Mouse (Mus musculus) cerebellum, adult 11 months (tissue): ENCODE results near the gene Psenen.

Experiments used
- DNase-seq: peaks from one replicate; pipeline ENCODE4 v3.0.0; 2022

Gene Psenen

DNA sequence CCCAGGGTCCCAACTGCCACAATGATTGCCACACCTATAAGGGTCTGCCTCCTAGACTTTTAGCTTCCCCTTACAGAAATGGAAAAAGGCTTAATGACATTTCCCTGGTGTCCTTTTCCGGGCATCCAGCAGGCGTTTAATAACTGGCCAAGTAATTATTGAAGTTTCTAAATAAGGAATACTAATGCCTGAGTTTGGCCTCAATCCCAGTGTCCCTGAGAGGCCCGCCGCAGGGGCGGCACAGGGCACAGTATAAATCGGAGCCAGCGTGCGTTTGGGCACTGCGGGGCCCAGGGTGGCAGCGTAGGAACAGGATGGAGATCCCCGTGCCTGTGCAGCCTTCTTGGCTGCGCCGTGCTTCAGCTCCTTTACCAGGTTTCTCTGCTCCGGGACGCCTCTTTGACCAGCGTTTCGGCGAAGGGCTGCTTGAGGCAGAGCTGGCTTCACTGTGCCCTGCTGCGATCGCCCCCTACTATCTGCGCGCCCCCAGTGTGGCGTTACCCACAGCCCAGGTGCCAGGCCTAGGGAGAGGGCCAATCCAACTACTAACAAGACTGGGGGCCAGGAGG, 10.3 kb downstream of the Psenen start:
- DNase-seq, result peak; percentile 69

GRCm38 (mm10) chr7:30552102-30553020, 11.1 kb downstream of the Psenen start, which contains the start of the genes Hspb6 and Proser3:
Hspb6 (plus strand) TSS chr7:30552178.
Proser3 (minus strand) TSS chr7:30552299.
- peak; percentile 96 for DNase-seq

DNA sequence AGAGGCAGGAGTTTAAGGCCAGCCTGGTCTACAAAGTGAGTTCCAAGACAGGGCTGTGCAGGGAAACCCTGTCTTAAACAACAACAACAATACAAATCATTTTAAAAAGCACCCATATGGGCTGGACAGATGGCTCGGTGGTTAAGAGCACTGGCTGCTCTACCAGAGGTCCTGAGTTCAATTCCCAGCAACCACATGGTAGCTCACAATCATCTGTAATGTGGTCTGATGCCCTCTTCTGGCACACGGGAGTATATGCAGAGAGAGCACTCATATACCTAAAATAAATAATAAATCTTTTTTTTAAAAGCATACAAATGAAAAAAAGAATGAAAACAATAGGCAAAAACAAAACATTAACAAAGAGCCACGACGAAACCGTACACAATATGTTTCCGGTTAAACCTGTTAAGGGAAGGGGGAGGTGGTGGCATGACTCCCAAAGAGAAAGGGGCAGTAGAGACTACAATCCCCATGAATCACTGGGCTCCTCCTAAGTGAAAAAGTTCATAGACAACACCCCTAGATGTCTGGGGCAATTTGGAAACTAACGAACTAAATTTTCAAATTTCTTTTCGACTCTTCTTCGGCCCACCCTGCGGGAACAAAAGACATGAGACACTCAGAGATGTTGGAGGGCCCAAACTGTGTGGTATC, 11.9 kb downstream of the Psenen start:
- no peak for DNase-seq

- no peak for DNase-seq
Observed at GRCm38 (mm10) chr7:30550603-30551002, 12.8 kb downstream of the Psenen start.

- DNase-seq, result no peak
Observed at GRCm38 (mm10) chr7:30549880-30550279, 13.5 kb downstream of the Psenen start.

DNA sequence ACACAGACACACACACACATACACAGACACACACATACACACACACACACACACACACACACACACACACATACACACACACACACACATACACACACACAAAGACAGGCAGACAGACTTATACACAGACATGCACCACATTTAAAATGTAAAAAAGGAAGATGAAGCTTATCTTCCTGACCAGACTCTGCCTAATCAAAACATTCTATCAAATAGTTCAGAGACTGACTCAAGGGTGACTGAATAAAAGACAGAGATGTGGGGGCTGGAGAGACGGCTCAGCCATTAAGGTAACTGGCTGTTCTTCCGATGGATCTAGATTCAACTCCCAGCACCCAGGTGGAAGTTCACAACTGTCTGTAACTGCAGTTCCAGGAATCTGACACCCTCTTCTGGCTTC, 19.1 kb downstream of the Psenen start:
- no peak for DNase-seq

DNA sequence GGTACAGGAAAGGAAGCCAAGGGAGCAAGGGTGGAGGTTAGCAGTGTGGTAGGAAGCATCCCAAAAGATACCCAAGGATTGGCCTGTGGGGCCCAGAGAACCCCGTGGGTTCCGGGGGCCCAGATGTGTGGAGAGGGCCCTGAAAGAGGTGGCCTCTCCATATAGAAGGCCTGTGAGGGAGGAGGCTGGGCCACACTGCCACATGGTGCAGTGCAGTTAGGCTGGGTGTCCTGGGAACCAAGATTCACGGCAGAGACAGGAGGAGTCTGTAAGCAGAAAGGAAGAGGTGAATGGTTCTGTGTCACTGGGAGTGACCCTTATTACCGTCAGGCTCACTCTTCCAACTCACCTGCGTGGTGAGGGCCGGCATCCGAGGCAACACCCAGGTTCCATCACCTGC, 22.9 kb downstream of the Psenen start:
- DNase-seq, result no peak

GRCm38 (mm10) chr7:30534633-30535577, 28.5 kb downstream of the Psenen start, which contains the start of gene Arhgap33:
Arhgap33 (minus strand) TSS chr7:30535060.
- DNase-seq, result peak; percentile 95

DNA sequence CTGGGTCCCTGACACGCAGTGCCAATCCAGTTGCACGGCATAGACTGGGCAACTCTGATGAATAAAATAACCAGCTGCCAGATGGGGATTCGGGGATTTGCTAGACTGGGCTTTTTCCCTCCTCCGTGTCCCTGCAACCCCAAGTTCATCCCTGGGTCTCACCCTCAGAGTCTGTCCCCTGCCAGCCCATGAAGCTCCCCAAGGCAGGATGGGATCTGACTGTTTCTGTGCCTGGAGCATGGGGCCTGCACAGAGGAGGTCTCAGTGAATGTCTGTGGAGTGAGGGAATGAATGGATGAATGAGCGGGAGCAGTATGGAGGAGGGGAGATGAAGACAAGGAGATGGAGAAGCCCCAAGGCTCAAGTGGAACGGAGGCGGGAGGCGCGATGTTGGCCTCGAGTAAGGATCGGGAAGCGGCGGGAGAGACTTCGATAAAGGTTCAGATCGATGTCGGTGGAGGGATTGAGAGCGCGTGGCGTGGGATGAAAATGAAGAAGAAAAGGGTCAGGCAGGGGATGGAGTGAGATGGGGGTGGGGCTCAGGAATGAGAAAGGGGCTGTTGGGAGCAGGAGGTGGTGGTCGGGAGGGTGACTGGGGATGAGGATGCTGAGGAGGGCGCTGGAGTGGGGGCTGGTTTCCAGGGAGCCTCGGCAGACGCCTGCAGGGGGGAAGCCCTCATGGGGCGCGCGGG, 29.3 kb downstream of the Psenen start:
- DNase-seq, result peak; percentile 48

DNA sequence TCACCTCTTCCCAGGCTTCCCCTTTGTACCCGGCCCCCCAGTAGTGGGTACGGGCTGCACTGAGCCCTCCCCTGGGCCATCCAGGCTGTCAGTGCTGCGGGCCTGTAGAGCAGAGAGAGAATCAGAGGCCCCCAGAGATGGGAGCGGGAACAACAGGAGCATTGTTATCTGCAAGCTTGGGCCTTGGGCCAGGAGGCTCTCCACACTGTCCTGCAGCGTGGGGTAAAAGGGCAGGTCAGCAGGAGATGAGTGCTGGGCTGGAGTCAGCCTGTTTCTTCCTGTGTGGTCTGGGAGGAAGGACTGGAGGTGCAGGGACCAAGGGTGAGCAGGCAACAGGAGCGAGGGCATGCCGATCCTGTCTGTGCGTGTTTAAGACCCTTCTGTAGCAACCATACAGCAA, 30.5 kb downstream of the Psenen start:
- no peak for DNase-seq

- no peak for DNase-seq
Observed at GRCm38 (mm10) chr7:30531291-30531815, 32.1 kb downstream of the Psenen start.

- no peak for DNase-seq
Observed at GRCm38 (mm10) chr7:30526981-30527380, 36.4 kb downstream of the Psenen start.

DNA sequence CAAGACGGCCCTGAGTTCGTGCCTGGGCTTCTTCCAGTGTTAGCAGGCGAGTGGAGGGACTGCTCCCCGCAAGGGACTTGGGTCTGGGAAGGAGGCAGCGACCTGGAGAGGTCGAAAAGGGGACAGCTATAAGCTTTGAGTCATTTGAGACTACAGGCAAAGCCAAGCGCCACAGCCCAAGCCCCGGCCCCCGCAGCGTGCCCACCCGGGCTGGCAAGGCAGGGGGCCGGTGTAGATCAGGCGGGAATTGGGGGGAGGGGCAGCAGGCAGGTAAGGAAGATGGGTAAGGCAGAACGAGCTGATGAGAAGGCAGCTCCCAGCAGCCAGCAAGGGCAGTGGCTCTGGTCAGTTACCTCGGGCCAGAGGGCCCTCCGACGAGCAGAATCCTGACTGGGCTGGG, 37.0 kb downstream of the Psenen start:
- DNase-seq, result no peak

DNA sequence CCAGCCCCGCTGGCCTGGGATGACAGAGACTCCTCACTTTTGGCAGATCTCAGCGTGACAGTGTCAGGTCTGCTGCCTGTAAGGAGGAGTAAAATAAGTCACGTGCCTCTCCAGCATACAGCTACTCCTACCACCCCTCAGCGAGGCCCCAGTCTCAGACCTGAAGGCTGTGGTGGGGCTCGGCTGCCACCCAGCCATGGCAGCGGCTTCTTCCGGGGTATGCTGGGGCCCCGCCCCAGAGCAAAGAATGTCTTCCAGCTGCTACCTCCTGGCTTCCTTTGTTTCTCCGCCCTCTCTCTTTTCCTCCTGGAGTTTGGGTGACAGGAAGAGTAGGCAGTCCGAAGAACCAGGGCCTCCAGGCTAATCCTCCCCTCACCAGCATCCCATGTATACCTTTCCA, 37.5 kb downstream of the Psenen start:
- DNase-seq, result no peak

- DNase-seq, result no peak
Observed at GRCm38 (mm10) chr7:30524487-30524886, 38.9 kb downstream of the Psenen start.

GRCm38 (mm10) chr7:30522871-30523270, 40.6 kb downstream of the Psenen start:
- DNase-seq, result no peak

DNA sequence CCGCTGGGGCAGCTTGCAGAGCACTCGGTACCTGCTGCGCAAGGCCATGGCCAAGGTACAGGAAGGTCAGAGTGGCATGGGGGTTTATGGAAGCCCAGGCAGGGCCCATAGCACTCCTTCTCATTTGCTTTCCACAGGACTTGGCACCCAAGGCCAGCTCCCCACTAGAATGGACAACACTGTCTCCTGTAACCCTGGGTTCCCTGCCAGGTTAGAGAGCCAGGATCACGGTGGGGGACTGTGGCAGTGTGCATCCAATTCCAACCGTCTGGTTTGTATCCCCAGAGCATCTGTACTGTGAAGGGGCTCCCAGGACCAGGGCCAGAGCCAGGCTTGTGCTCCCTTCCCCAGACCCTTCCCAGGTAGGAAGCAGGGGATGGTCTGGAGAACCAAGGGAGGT, 42.6 kb downstream of the Psenen start:
- peak; percentile 62 for DNase-seq

GRCm38 (mm10) chr7:30520396-30520795, 43.0 kb downstream of the Psenen start:
- no peak for DNase-seq

DNA sequence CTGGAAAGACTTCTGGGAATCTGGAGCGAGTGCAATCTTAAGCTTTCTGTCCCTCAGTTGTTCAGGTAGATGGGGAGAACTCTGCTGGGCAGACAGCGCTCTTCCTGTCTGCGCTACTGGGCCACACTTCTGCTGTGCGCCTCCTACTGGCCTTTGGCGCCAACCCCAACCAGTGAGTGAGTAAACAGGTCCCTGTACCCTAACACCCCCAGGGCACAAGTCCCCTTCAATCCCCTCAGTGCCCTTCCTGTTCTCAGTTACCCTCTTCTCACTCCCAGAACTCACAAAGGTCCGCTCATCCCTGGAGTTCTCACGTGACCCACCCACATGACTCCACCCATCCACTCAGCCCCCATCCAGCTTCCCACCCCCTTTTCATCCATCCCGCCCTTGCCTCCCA, 45.1 kb downstream of the Psenen start:
- no peak for DNase-seq

GRCm38 (mm10) chr7:30515003-30515760, 48.2 kb downstream of the Psenen start:
- DNase-seq, result no peak
